Mouse (Mus musculus) spleen, adult 2 months (tissue): ENCODE results near the gene Anxa6. TPM values are rescaled to one million over a fixed set of nuclear protein-coding genes. Genes with fewer than 3 reads are reported as not detected.
A peak's percentile ranks its signal among the peaks of the same experiment; 100 is the strongest.

ENCODE experiments used
- DNase-seq, 2 experiments: peaks; one replicate each; pipeline versions ENCODE4 v3.0.0 to v3.0.0-alpha.2; 2012 to 2021; ENCODE audit warnings: low spot score in 2 of 2, low read depth in 1 of 2
- H3K27ac ChIP-seq: fragments of 200-500 bp; 2 replicates; pipeline ENCODE4 v1.5.1; 2012; ENCODE audit warnings: low read length, inconsistent platforms; ENCODE audit not compliant: insufficient read depth
- H3K27me3 ChIP-seq: fragments of 200-500 bp; 2 replicates; pipeline ENCODE4 v1.6.1; 2012; ENCODE audit warnings: mild to moderate bottlenecking, moderate library complexity, low read length, inconsistent platforms; ENCODE audit not compliant: control insufficient read depth, insufficient read depth
- H3K36me3 ChIP-seq: fragments of 200-500 bp; 2 replicates; pipeline ENCODE4 v1.6.1; 2012; ENCODE audit warnings: mild to moderate bottlenecking, low read length, inconsistent platforms; ENCODE audit not compliant: control insufficient read depth, insufficient read depth
- H3K4me1 ChIP-seq: fragments of 200-500 bp; 2 replicates; pipeline ENCODE4 v1.6.1; 2011; ENCODE audit warnings: inconsistent platforms; ENCODE audit not compliant: control insufficient read depth, insufficient read depth, insufficient read length
- H3K4me3 ChIP-seq: fragments of 200-500 bp; 2 replicates; pipeline ENCODE4 v1.5.1; 2011; ENCODE audit warnings: mild to moderate bottlenecking, inconsistent platforms; ENCODE audit not compliant: insufficient read depth, insufficient read length; ENCODE audit errors: extremely low read depth
- CTCF ChIP-seq: fragments of 200-500 bp; IDR thresholded peaks from 2 replicates; pipeline ENCODE4 v1.5.1; 2011; ENCODE audit warnings: mild to moderate bottlenecking, inconsistent platforms; ENCODE audit not compliant: insufficient read depth, insufficient read length, insufficient replicate concordance; ENCODE audit errors: extremely low read depth
- POLR2A ChIP-seq: fragments of 200-500 bp; IDR thresholded peaks from 2 replicates; pipeline ENCODE4 v1.6.1; 2011; ENCODE audit warnings: low read depth, low read length, inconsistent platforms
- WGBS: fragments of 180-500 bp; shearing (Covaris S2); methylation state at CpG from one replicate; pipeline ENCODE4 v1.1.7; 2018; 5-methylcytosine and 5-hydroxymethylcytosine counted together
- polyA plus RNA-seq: library from polyadenylated mRNA; depleted of rRNA; stranded (reverse); fragments of >200 nt; gene quantifications from 2 replicates; pipeline ENCODE4 v1.2.3, GENCODE M21; 2012

Gene Anxa6
- polyA plus RNA-seq, 1 experiment, result 104 TPM

GRCm38 (mm10) chr11:54953993-54954446, 79.2 kb downstream of the Anxa6 start:
- Histone ChIP-seq H3K4me3 (0 out of 2 replicates have a peak overlapping the region, but pooled peaks have one; percentile 5), H3K27me3 (no peaks in the 10 kb centered on the region), H3K36me3 (0 out of 2 replicates have a peak, but pooled peaks cover 1% of the 10 kb centered on the region), H3K27ac (peak overlapping the region; percentile 2; the same call in 1 of the 2 replicates), H3K4me1 (peaks cover 36% of the 10 kb centered on the region; the same call in 1 of the 2 replicates)
- no peak for DNase-seq
- TF ChIP-seq POLR2A (no peak), CTCF (no peak)
- WGBS, result 73% methylated on average over 9 of the region's 9 CpGs

GRCm38 (mm10) chr11:54952651-54953050, 80.6 kb downstream of the Anxa6 start:
- peaks cover 25% of the 10 kb centered on the region; the same call in 1 of the 2 replicates for H3K4me1 ChIP-seq
- DNase-seq, result no peak
- WGBS, result 45% methylated on average over 6 of the region's 6 CpGs
- no peaks in the 10 kb centered on the region for H3K27me3 ChIP-seq
- H3K4me3 ChIP-seq, result no peak overlapping the region
- no peak overlapping the region for H3K27ac ChIP-seq
- H3K36me3 ChIP-seq, result 0 out of 2 replicates have a peak, but pooled peaks cover 1% of the 10 kb centered on the region
- no peak for TF ChIP-seq CTCF
- TF ChIP-seq POLR2A, result no peak

- 90% methylated on average over 6 of the region's 6 CpGs for WGBS
- H3K27ac ChIP-seq, result no peak overlapping the region
- H3K36me3 ChIP-seq, result 0 out of 2 replicates have a peak, but pooled peaks cover 1% of the 10 kb centered on the region
- peaks cover 11% of the 10 kb centered on the region; the same call in 1 of the 2 replicates for H3K4me1 ChIP-seq
- DNase-seq, result no peak
- H3K4me3 ChIP-seq, result no peak overlapping the region
- no peaks in the 10 kb centered on the region for H3K27me3 ChIP-seq
- no peak for TF ChIP-seq POLR2A
- no peak for TF ChIP-seq CTCF
Observed at GRCm38 (mm10) chr11:54950684-54951083, 82.6 kb downstream of the Anxa6 start.

- peaks cover 11% of the 10 kb centered on the region; the same call in 1 of the 2 replicates for H3K4me1 ChIP-seq
- 36% methylated on average over 1 of the region's 1 CpGs for WGBS
Observed at GRCm38 (mm10) chr11:54949717-54950116, 83.5 kb downstream of the Anxa6 start.

GRCm38 (mm10) chr11:54944702-54945101, 88.5 kb downstream of the Anxa6 start:
- no peaks in the 10 kb centered on the region for H3K36me3 ChIP-seq
- TF ChIP-seq CTCF (no peak), POLR2A (no peak)
- H3K4me3 ChIP-seq, result no peak overlapping the region
- H3K4me1 ChIP-seq, result peaks cover 6% of the 10 kb centered on the region; the same call in 1 of the 2 replicates
- no peak for DNase-seq
- WGBS, result 90% methylated on average over 3 of the region's 3 CpGs
- H3K27me3 ChIP-seq, result no peaks in the 10 kb centered on the region
- H3K27ac ChIP-seq, result no peak overlapping the region

More at GRCm38 (mm10) chr11:54949717-54950116, 83.5 kb downstream of the Anxa6 start:
- no peak for TF ChIP-seq CTCF
- TF ChIP-seq POLR2A, result no peak
- Histone ChIP-seq H3K4me3 (no peak overlapping the region), H3K27ac (no peak overlapping the region), H3K36me3 (0 out of 2 replicates have a peak, but pooled peaks cover 1% of the 10 kb centered on the region), H3K27me3 (no peaks in the 10 kb centered on the region)
- no peak for DNase-seq

GRCm38 (mm10) chr11:54940056-54940455, 93.2 kb downstream of the Anxa6 start:
- no peak for DNase-seq
- Histone ChIP-seq H3K27me3 (no peaks in the 10 kb centered on the region), H3K36me3 (peaks cover 23% of the 10 kb centered on the region), H3K27ac (no peak overlapping the region), H3K4me3 (no peak overlapping the region), H3K4me1 (peaks cover 22% of the 10 kb centered on the region; the same call in 1 of the 2 replicates)
- 84% methylated on average over 7 of the region's 7 CpGs for WGBS
- TF ChIP-seq CTCF, result no peak
- TF ChIP-seq POLR2A, result no peak

- no peak for DNase-seq
- no peak overlapping the region for H3K27ac ChIP-seq
- 95% methylated on average over 8 of the region's 8 CpGs for WGBS
- no peak overlapping the region for H3K4me3 ChIP-seq
- H3K4me1 ChIP-seq, result peaks cover 17% of the 10 kb centered on the region; the same call in 1 of the 2 replicates
- no peak for TF ChIP-seq CTCF
- no peak for TF ChIP-seq POLR2A
- H3K27me3 ChIP-seq, result no peaks in the 10 kb centered on the region
- peaks cover 25% of the 10 kb centered on the region for H3K36me3 ChIP-seq
Observed at GRCm38 (mm10) chr11:54939501-54939900, 93.7 kb downstream of the Anxa6 start.
